Mouse (Mus musculus) thymus, postnatal 4 days (tissue): ENCODE results near the gene Ifnl2.
A peak's percentile ranks its signal among the peaks of the same experiment; 100 is the strongest.
"Not testable (repeated sequence)": the region's sequence is repeated elsewhere in the genome, so short reads cannot be mapped to it uniquely, and the experiment has no call there.

Source experiments
- DNase-seq: peaks from one replicate; pipeline ENCODE4 v3.0.0; 2021

Gene Ifnl2

GRCm38 (mm10) chr7:28510405-28510974 lies at the start of gene Ifnl2:
Gene Ifnl2 (minus strand): TSS chr7:28510455.
- DNase-seq, result not testable (repeated sequence)

GRCm38 (mm10) chr7:28558486-28558885 lies 48.2 kb upstream of the Ifnl2 start:
- peak; percentile 60 for DNase-seq

GRCm38 (mm10) chr7:28557708-28558107 lies 47.5 kb upstream of the Ifnl2 start:
- peak; percentile 90 for DNase-seq

- DNase-seq, result peak; percentile 45
These were observed 46.8 kb upstream of the Ifnl2 start for GRCm38 (mm10) chr7:28557069-28557468.

- peak; percentile 33 for DNase-seq
These were observed 45.8 kb upstream of the Ifnl2 start for GRCm38 (mm10) chr7:28555939-28556535.

- no peak for DNase-seq
These were observed 42.8 kb upstream of the Ifnl2 start for GRCm38 (mm10) chr7:28553076-28553475.

GRCm38 (mm10) chr7:28547628-28548027 lies 37.4 kb upstream of the Ifnl2 start:
- no peak for DNase-seq

GRCm38 (mm10) chr7:28547154-28547553 lies 36.9 kb upstream of the Ifnl2 start, which contains the start of gene Nccrp1:
Gene Nccrp1 (minus strand): TSS chr7:28547254.
- DNase-seq, result no peak

- peak; percentile 64 for DNase-seq
These were observed 36.4 kb upstream of the Ifnl2 start for GRCm38 (mm10) chr7:28546649-28547048.

GRCm38 (mm10) chr7:28545891-28546210 lies 35.6 kb upstream of the Ifnl2 start:
- no peak for DNase-seq

- no peak for DNase-seq
These were observed 35.0 kb upstream of the Ifnl2 start for GRCm38 (mm10) chr7:28545048-28545890.

- no peak for DNase-seq
These were observed 33.9 kb upstream of the Ifnl2 start for GRCm38 (mm10) chr7:28544051-28544601.

GRCm38 (mm10) chr7:28540526-28540925 lies 30.3 kb upstream of the Ifnl2 start, which contains the start of gene Sycn:
Gene Sycn (plus strand): TSS chr7:28540885.
- no peak for DNase-seq

- not testable (repeated sequence) for DNase-seq
These were observed 28.6 kb upstream of the Ifnl2 start for GRCm38 (mm10) chr7:28538886-28539285.

GRCm38 (mm10) chr7:28532005-28532404 lies 21.8 kb upstream of the Ifnl2 start:
- no peak for DNase-seq

- DNase-seq, result peak; percentile 97
These were observed 17.9 kb upstream of the Ifnl2 start for GRCm38 (mm10) chr7:28527922-28528719.

- DNase-seq, result not testable (repeated sequence)
These were observed 12.3 kb upstream of the Ifnl2 start, which contains the start of gene Ifnl3 for GRCm38 (mm10) chr7:28522536-28522935. Gene Ifnl3 (plus strand): TSS chr7:28522836.

- DNase-seq, result no peak
These were observed 1.2 kb upstream of the Ifnl2 start for GRCm38 (mm10) chr7:28511441-28511840.

GRCm38 (mm10) chr7:28509121-28509520 lies 1.1 kb downstream of the Ifnl2 start:
- DNase-seq, result not testable (repeated sequence)

GRCm38 (mm10) chr7:28505585-28505984 lies 4.7 kb downstream of the Ifnl2 start:
- DNase-seq, result peak; percentile 66

GRCm38 (mm10) chr7:28495426-28495825 lies 14.8 kb downstream of the Ifnl2 start:
- no peak for DNase-seq

- DNase-seq, result no peak
These were observed 17.9 kb downstream of the Ifnl2 start for GRCm38 (mm10) chr7:28492310-28492709.

- DNase-seq, result peak; percentile 45
These were observed 19.4 kb downstream of the Ifnl2 start for GRCm38 (mm10) chr7:28490903-28491302.
